Mouse (Mus musculus) monocyte, adult 5-6 weeks (primary cell): ENCODE data around the gene Ndufs8. TPM values are rescaled to one million over a fixed set of nuclear protein-coding genes. Genes with fewer than 3 reads are reported as not detected.
"Not testable (repeated sequence)": the region's sequence is repeated elsewhere in the genome, so short reads cannot be mapped to it uniquely, and the experiment has no call there.

Experiments used
- ATAC-seq: fragments of 153-309, 156-312 bp; replicated peaks from 2 replicates; pipeline ENCODE4 v1.8.0; 2017; ENCODE audit warnings: mild to moderate bottlenecking; ENCODE audit not compliant: low TSS enrichment, insufficient number of reproducible peaks, severe bottlenecking, poor library complexity, low FRiP score
- total RNA-seq: library from RNA; stranded (forward); fragments of 200-1000, 200-491, 200-594 nt; gene quantifications from 3 replicates; pipeline ENCODE4 v1.2.3, GENCODE M21; 2017

The Ndufs8 gene
- total RNA-seq = 27.2 to 46.8 TPM (median 33.1 TPM) in 3 replicates

DNA sequence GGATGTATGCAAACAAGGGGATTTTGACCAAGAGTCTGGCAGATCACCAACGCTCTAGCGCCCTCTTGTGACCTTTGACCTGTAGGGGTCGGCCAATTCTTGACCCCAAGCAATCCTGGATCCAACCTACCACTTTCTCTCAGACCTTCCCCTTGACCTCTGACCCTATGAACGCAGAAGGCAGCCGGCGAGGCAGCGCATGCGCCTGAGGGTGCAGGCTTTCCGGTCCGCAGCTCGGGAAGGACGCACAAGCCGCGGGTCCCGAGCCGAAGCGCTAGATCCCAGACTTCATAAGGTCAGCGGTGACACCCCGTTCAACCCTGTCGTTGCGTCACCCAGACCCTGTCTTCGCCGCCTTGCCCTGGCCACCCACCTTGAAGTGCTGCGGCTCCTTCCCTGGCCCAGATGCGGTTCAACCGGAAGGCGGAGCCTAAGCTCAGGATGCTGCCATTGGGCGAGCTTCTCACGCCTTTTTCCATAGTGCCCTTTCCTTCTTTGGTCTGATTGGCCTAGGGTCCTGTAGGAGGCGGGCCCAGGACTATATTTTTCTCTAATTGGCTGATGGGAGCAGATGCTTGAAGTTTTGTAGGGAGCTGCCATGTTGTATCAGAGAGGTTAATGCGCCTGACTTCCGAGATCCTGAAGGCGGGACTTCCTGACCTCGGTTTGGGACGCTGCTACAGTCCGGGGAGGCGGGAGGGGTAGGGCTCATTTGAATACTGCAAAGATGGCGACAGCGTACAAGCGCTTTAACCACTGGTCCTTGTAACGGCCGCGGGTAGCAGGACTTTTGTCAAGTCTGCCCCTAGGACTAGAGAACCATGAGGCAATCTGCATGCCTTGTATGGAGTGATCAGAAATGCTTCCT, at the start of gene Ndufs8:
Ndufs8 (minus strand) TSS at position 438 of the 868 bp plus-strand sequence.
- peak; percentile 90 for ATAC-seq

DNA sequence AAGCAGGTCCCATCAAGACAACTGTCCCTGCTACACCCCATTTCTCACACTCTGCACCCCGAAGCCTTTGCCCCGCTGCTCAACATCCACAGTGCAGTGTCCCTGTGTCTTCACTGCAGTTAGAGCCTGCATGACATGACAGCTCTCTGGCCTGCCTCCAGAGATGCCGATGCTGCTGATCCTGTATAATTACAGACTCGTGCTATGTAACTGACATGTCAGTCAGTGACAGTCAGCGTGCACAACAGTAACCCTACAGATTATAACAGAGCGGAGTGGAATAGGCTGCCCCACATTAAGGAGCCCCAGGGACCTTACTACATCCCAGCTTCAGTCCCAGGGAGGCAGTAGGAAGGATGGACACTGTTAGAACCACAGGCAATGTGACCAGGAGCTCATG, 49.2 kb upstream of the Ndufs8 start:
- ATAC-seq = not testable (repeated sequence)

DNA sequence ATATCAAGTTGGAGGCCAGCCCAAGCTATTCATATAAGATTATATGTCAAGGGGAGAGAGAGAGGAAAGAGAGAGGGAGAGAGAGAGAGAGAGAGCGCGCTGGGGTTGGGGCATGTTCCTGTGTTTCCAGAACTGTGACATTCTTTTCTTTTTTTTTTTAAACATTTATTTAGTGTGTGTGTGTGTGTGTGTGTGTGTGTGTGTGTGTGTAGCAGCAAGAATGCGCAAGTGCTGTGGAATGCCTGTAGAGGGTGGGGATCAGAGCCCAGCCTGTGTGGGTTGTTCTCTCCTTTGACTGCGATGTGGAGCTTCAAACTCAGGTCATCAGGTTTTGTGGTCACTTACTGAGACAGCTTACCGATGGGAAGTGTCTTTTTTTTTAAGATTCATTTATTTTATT, 47.6 kb upstream of the Ndufs8 start:
- no peak for ATAC-seq

DNA sequence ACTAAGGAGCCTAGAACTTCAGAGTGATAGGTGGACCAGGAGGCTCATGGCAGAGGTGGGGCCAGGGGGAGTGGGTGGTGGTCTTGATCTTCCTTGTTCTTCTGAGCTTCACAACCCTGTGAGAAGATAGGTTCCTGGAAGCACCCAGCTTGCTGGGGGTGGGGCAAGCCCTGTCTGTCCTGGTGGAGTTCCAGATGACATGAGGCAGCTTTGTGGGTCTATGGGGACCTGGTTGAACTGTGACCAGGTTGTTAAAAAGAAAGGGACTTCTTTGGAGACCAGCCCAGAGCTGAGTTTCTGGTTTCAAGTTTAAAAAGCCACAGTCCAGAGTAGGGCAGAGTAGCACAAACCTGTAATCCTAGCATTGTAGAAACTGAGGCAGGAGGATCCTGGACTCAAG, 46.5 kb upstream of the Ndufs8 start:
- ATAC-seq = no peak

DNA sequence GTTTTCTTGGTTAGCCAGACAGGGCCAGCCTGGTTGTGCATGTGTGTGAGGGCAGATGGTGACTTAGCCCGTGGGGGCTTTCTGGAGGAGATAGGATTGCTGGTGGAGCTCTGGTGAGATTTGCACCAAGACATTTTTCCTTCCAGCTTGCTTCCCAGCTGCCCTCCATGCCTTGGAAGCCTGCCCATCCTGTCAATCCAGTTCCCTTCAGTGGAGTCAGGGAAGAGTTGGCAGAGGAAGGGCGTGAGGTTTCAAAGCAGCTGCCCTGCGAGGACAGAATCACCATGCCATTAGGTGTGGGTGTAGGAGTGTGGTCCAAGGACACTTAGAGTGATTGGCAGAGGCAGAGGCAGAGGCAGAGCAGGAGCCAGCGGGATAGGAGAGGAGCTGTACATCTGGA, 45.9 kb upstream of the Ndufs8 start, which contains the start of gene Aldh3b3:
Aldh3b3 (plus strand) TSS at position 176 of the 400 bp plus-strand sequence.
- no peak for ATAC-seq

DNA sequence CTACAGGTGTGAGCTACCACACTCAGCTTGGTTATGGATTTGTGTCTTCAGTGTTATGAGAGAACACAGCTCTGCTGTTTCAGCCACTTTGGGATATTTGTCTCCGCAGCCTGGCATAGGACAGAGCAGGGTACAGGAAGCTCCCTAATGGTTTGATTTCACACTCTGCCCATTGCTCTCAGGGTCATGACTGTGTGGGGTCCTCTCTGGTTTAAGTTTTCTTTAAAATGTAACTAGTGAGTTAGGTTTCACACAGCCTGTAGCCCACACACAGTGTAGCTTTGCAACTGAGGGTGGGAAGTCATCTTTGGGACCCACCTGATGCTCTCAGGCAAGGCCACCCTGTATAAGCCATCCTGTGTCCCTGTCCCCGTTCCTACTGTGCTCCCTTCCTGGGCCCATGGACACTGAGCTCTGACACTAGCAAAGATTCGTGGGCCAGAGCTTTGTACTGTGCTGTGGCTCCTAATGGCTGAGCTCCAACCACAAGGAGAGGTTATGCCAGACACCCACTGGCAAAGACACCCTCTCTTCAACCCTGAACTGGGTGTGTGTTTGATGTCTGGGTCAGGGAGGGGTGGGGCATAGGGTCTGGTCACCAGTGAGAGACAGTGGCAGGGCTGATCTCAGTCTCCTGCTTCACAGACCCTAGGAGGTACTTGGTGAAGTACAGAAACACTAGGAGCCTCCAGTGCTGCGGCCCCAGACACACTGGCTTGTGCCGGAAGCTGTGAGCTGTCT, 44.9 kb upstream of the Ndufs8 start:
- not testable (repeated sequence) for ATAC-seq

DNA sequence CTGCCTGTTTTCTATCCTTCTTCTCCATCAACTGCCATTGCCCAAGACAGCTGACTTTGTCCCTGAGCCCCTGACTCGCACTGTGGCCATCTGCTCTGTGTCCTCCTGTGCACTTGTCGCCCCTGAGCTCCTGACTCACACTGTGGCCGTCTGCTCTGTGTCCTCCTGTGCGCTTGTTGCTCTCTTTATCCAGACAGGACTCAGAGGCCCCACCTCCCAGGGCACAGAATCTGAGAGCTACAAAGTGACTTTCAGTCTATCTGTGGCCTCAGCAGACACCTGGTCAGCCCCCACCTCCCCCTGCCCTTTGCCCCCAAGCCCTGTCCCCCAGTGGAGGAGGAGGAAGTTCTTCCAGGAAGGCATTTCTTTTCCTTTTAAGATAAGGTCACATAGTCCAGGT, 43.2 kb upstream of the Ndufs8 start:
- no peak for ATAC-seq

DNA sequence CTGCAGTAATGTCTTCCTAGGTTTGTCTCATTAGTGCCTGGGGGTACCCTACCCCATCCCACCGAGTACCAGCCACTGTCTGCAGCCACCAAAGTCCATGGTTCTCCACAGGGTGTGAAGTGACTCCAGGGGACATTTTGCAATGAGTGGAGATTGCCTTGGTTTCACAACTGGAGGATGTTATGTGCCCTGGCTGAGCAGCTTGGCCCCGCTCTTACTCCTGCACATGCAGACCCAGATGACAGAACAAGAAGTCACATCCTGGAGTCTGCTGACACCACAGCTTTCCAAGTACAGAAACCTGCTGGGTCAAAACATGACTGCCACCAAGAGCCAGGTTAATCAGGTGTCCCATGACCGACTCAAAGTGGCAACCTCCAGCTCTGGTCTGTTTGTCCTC, 42.5 kb upstream of the Ndufs8 start:
- no peak for ATAC-seq

DNA sequence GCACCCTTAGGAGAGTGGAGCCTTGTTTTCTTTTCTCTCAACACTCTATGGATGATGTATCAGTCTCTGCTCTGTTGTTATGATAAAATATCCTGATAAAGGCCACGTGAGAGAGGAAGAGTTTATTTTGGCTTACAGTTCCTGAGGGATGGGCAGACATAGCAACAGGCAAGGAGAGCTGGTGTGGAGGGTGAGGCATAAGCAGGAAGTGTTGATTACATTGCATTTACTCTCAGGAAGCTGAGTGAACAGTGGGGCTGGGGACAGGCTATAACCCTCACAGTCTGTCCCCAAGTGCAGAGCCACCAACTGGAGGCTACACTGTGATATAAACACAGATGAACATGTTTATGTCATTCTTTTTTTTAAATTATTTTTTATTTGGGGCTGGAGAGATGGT, 39.5 kb upstream of the Ndufs8 start:
- no peak for ATAC-seq

DNA sequence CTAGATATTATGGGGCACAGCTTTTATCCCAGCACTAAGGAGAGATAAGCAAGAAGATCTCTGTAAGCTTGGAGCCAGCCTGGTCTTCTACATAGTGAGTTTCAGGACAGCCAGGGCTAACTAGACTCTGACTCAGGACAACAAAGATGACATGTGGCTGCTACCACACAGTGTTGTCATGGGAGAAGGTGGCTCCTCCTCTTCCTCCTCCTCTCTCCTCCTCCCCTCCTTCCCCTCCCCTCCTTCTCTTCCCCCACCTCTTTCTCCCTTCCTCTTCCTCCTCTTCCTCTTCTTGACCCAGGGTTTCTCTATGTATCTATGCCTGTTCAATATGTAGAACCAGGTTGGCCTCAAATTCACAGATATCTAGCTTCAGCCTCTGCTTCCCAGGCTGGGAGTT, 38.9 kb upstream of the Ndufs8 start:
- ATAC-seq = no peak; the same call in 1 of the 2 replicates

DNA sequence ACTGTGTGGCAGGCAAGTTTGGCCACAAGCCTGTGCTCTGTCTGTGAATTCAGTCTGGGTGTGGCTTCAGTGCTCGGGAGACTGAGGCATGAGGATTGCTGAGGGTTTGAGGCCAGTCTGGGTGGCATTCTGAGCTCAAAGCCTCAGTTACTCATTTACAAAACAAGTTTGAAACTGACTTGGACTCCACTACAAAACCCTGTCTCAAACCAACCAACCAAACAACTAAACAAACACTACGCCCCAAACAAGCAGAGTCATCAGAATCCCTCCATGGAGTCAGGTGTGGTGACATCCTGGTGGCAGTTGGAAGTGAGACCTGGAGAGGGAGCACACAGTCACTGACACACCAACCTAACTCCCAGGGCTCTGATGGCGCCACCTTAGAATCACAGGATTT, 37.8 kb upstream of the Ndufs8 start:
- ATAC-seq = no peak

DNA sequence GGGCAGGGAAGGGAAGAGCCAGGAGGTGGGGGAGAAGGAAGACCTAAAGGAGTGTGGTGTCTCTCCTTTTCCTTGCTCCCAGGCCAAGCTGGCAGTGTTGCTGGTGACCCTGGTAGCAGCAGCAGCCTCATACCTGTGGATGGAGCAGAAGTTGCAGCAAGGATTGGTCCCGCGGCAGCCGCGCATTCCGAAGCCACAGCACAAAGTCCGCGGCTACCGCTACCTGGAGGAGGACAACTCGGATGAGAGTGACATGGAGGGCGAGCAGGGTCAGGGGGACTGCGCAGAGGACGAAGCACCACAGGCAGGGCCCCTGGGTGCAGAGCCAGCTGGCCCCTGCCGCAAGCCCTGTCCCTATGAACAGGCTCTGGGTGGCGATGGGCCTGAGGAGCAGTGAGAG, 36.0 kb upstream of the Ndufs8 start:
- ATAC-seq = no peak

DNA sequence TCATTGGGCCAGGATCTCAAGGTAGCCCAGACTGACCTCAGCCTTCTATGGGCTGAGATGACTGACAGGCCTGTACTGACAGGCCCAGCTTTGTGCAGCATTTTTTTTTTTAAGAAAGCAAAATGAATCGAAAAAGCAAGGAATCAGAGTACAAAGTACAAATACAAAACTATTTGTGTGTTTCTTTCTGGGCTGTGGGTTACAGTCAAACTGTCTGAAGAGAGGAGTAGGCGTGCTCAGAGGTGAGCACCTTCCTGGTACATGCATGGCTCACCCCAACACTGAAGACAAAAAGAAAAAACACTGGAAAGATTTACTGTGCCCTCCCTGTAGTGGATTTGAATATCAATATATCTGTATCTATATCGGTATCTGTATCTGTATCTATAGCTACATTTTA, 35.2 kb upstream of the Ndufs8 start:
- no peak for ATAC-seq

DNA sequence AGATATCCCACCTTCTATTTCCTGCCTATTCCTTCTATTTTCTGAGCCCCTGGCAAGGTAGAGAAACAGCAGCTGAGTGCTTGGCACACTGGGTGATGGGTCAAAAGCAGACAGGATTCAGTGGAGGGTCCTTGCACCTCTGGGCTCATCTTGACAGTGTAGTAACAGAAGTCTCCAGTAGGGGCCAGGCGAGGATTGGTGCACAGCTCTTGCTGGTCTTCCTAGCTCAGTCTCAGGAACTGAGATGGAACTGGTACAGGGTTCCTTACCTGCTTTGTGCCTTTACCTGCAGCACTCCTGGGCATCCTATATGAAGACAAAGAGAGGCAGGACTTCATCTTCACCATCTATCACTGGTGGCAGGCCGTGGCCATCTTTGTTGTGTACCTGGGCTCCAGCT, 34.1 kb upstream of the Ndufs8 start:
- ATAC-seq = 0 out of 2 replicates have a peak, but pooled peaks have one; percentile 44

DNA sequence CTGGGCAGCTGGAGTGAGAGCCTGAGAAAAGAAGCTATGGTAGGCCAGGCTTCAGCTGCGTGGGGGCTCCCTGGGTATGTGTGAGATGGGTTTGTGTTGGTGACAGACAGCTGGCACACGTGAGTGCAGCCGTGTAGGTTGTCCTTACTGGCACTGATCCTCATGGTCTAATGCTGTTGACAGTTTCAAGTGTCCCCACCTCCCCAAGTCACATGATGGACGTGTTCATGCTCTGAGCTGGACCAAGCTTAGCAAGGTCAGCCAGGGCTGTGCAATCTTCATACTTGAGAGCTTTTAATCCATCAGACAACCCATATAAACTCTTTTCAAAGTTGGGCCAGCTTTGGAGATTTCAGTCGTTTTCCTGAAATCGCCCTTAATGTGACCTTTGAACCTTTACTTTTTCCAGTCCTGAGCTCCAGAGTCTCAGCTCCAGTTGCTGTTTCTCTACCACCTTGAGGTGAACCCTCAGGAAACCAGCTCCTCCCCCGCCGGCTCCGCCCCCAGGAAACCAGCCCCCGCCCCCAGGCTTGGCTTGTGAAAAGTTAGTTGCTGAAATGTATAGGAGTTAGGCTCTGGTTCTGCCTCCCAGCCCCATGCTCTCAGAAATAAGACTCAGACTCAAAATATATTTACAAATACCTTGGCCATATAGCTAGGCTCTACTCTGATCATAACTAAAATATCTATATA, 33.4 kb upstream of the Ndufs8 start:
- no peak for ATAC-seq

DNA sequence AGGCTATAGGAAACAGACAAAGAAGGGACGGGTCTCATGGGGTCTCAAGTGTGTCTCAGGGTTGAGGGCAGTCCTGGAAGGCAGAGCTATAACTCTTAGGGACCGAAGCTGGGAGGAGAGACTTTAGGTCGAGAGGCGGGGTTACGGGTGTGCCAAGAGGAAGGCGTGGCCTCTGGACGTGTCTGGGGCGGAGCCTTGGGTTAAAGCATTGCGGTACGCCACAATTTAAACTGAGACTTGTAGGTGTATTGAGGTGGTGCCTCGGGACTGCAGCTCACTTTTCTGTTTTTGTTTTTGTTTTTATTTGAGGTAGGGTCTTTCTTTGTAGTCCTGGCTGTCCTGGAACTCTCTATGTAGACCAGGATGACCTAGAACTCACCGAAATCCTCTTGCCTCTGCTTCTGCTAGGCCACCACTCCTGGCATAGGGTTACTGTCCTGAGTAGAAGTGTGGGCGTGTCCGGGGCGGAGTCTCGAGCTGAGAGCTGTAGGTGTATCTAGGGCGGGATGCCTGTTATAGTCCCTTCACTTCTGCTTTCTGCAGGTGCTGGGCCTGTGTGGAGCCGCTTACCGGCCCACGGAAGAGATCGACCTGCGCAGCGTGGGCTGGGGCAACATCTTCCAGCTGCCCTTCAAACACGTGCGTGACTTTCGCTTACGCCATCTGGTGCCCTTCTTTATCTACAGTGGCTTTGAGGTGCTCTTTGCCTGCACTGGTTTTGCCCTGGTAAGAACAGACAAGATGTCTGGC, 30.6 kb upstream of the Ndufs8 start:
- peak; percentile 40; the same call in 1 of the 2 replicates for ATAC-seq

DNA sequence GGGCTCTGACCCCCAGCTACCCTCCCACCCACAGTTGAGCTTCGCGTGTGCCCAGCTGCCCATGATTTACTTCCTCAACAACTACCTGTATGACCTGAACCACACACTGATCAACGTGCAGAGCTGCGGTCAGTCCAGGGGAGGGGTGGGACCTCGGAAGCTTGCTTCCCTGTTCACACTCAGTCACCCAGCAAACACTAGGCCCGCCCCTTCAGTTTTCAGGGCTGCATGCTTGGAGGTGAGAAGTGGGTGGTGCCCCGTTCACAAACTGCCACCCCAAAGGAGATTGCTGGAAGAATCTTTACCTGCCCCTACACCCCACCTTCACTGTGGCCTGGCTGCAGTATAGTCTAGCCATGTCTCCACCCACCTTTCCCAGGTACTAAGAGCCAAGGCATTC, 29.7 kb upstream of the Ndufs8 start:
- ATAC-seq = 0 out of 2 replicates have a peak, but pooled peaks have one; percentile 6
